12 mouse cellular contexts compared by ENCODE assay signal in the genomic region with DNA sequence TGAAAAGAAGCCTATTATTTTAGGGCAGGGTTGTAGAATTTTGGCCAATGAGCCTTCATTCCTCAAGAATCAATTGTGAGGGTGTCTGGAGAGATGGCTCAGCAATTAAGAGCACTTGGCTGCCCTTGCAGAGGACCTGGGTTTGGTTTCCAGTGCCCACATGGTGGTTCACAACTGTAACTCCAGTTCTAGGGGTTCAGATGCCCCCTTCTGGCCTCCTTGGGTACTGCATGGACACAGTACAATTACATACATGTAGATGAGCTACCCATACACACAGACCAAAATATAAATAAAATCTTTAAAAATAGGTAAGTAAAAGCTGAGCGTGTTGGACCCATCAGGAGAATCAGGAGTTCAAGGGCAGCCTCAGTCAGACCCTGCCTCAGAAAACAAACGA. TPM values are rescaled to one million over a fixed set of nuclear protein-coding genes. Genes with fewer than 3 reads are reported as not detected.
DNase-seq lines count a peak whose midpoint lies in the region; ATAC-seq and TF ChIP-seq lines count a peak whose summit lies in the region.
"Had no signal": no experiment of that assay in that cellular context is flagged by ENCODE, and none has a peak within 500 bp of the region (broad histone marks: within the 10 kb centered on the region; RNA-seq: fewer than 3 reads in every experiment).

No protein-coding gene starts in this region.

- no peak overlapping the region for H3K4me3 ChIP-seq in left cerebral cortex, adult 2 months
- H3K4me3 ChIP-seq: midbrain, embryonic 13.5 days had no signal

- peak; percentile 42 for TF ChIP-seq CTCF in left cerebral cortex, adult 2 months (IDR thresholded peaks at IDR 0.05)

- peak; percentile 59 for DNase-seq in CD4-positive, CD25-positive, alpha-beta regulatory T cell, adult 2 months (ENCODE audit: low read depth, low spot score)
- no peak for DNase-seq in left cerebral cortex, adult 2 months (ENCODE audit: extremely low spot score in 1 of 2, low spot score in 2 of 2)
- no peak for DNase-seq in left cerebral cortex, postnatal 10 days (ENCODE audit: extremely low spot score in 1 of 2, low spot score in 2 of 2)
- peak; percentile 50 for DNase-seq in NIH3T3 (ENCODE audit: low read depth)
- DNase-seq in naive thymus-derived CD4-positive, alpha-beta T cell, adult 2 months (ENCODE audit: low read depth) = peak; percentile 54
- DNase-seq in right cerebral cortex, adult 2 months (ENCODE audit: low spot score in 2 of 2) = no peak
- DNase-seq: heart, adult 18-20 months; kidney, postnatal 14 days; right cerebral cortex, adult 18-20 months had no signal

- no peak overlapping the region for H3K27ac ChIP-seq in left cerebral cortex, adult 2 months
- H3K27ac ChIP-seq: midbrain, embryonic 13.5 days had no signal

- intact Hi-C loops in left cerebral cortex, adult 2 months (cut with DNase I) = no loop called here
- intact Hi-C loops in left cerebral cortex, postnatal 10 days (cut with DNase I) = no loop called here

- no peak for ATAC-seq in CD4-positive, CD25-positive, alpha-beta regulatory T cell, adult 4 months
- no peak for ATAC-seq in monocyte, adult 5-6 weeks (replicated peaks; ENCODE audit: insufficient number of reproducible peaks, low FRiP score, low TSS enrichment, poor library complexity, severe bottlenecking)
- ATAC-seq: midbrain, embryonic 13.5 days had no signal

RNA-seq across cellular contexts. Expression of gene Dnmbp, which starts 21.2 kb away (rescaled TPM):
- polyA plus RNA-seq in CD4-positive, CD25-positive, alpha-beta regulatory T cell, adult 4 months (2017; shearing (Covaris generic)) = 1 to 10 TPM; 5.9 to 7.9 TPM
- 10 to 100 TPM; 13.8 to 14.1 TPM for total RNA-seq in left cerebral cortex, adult 2 months (2021)
- 10 to 100 TPM in 1 of 2 experiments, 1 to 10 TPM in 1; 9.5 to 10.7 TPM for total RNA-seq in left cerebral cortex, postnatal 10 days (2021)
- 8.7 to 12.2 TPM (median 9.3 TPM) in 3 replicates for total RNA-seq in monocyte, adult 5-6 weeks (2017)

RNA-seq across cellular contexts. Expression of gene Cpn1, which starts 25.2 kb away (rescaled TPM):
- polyA plus RNA-seq in CD4-positive, CD25-positive, alpha-beta regulatory T cell, adult 4 months (2017; shearing (Covaris generic)) = not detected
- under 1 TPM; 0.16 TPM for total RNA-seq in left cerebral cortex, adult 2 months (2021)
- total RNA-seq in left cerebral cortex, postnatal 10 days (2021) = under 1 TPM; 0.21 to 0.24 TPM
- total RNA-seq in monocyte, adult 5-6 weeks (2017) = 1.2 TPM in 1 of 3 replicates, not detected in the others
- total RNA-seq: heart, adult 18-20 months had no signal

Comparison
In these comparisons a context has a peak if more than half of its experiments do, and no peak if none do; other contexts are left out.
1. DNase-seq: peak in CD4-positive, CD25-positive, alpha-beta regulatory T cell, adult 2 months (single experiment), NIH3T3 (single experiment) and naive thymus-derived CD4-positive, alpha-beta T cell, adult 2 months (single experiment); none in left cerebral cortex, adult 2 months (0 of 2), left cerebral cortex, postnatal 10 days (0 of 2) and right cerebral cortex, adult 2 months (0 of 2).